28 mouse cellular contexts compared by ENCODE assay signal in genomic region chr6:138077681-138078439, GRCm38 (mm10). TPM values are rescaled to one million over a fixed set of nuclear protein-coding genes. Genes with fewer than 3 reads are reported as not detected.
DNase-seq lines count a peak whose midpoint lies in the region; ATAC-seq and TF ChIP-seq lines count a peak whose summit lies in the region.
"Had no signal": no experiment of that assay in that cellular context is flagged by ENCODE, and none has a peak within 500 bp of the region (broad histone marks: within the 10 kb centered on the region; RNA-seq: fewer than 3 reads in every experiment).

No protein-coding gene starts in this region.

- H3K4me3 ChIP-seq in intestine, embryonic 15.5 days (replicated peaks), result no peak overlapping the region
- H3K4me3 ChIP-seq in small intestine, adult 2 months (ENCODE audit: low read depth, low read length), result no peak overlapping the region
- no peak overlapping the region for H3K4me3 ChIP-seq in left cerebral cortex, adult 2 months
- H3K4me3 ChIP-seq: embryonic facial prominence, embryonic 12.5 days; embryonic facial prominence, embryonic 15.5 days; forebrain, embryonic 12.5 days; forebrain, embryonic 15.5 days; heart, embryonic 12.5 days; heart, embryonic 15.5 days; hindbrain, embryonic 10.5 days; hindbrain, embryonic 13.5 days had no signal

- no peak for TF ChIP-seq POLR2A in small intestine, adult 2 months (IDR thresholded peaks at IDR 0.05; ENCODE audit: low read depth, low read length)

- intact Hi-C loops in left cerebral cortex, adult 2 months (cut with DNase I), result no loop called here

- peak; percentile 77 for ATAC-seq in intestine, embryonic 15.5 days
- ATAC-seq in erythroid progenitor cell, adult 5-6 weeks (replicated peaks; ENCODE audit: low FRiP score, poor library complexity, severe bottlenecking), result no peak
- ATAC-seq: activated CD4-positive, CD25-positive, alpha-beta regulatory T cell, adult 4 months; forebrain, embryonic 15.5 days; hindbrain, embryonic 16.5 days had no signal

- H3K27me3 ChIP-seq in intestine, embryonic 15.5 days (replicated peaks), result no peaks in the 10 kb centered on the region
- no peaks in the 10 kb centered on the region for H3K27me3 ChIP-seq in small intestine, adult 2 months (ENCODE audit: control insufficient read depth, insufficient read depth, low read length)
- H3K27me3 ChIP-seq: embryonic facial prominence, embryonic 12.5 days; embryonic facial prominence, embryonic 15.5 days; forebrain, embryonic 12.5 days; forebrain, embryonic 15.5 days; heart, embryonic 12.5 days; heart, embryonic 15.5 days; hindbrain, embryonic 13.5 days had no signal

- no peaks in the 10 kb centered on the region for H3K9me3 ChIP-seq in intestine, embryonic 15.5 days
- H3K9me3 ChIP-seq: embryonic facial prominence, embryonic 12.5 days; embryonic facial prominence, embryonic 15.5 days; forebrain, embryonic 12.5 days; forebrain, embryonic 15.5 days; heart, embryonic 12.5 days; heart, embryonic 15.5 days; hindbrain, embryonic 10.5 days; hindbrain, embryonic 13.5 days had no signal

- no peak for TF ChIP-seq CTCF in small intestine, adult 2 months (IDR thresholded peaks at IDR 0.05; ENCODE audit: extremely low read depth, insufficient read length, insufficient replicate concordance, low read depth, low read length)
- TF ChIP-seq CTCF in left cerebral cortex, adult 2 months (IDR thresholded peaks at IDR 0.05), result no peak

- peak; percentile 54 for DNase-seq in heart, adult 11 months
- DNase-seq in heart, adult 8-10 months (ENCODE audit: low spot score), result no peak
- DNase-seq in yolk sac, embryonic 10.5 days (ENCODE audit: low spot score), result peak; percentile 14
- DNase-seq in left cerebral cortex, adult 2 months (ENCODE audit: extremely low spot score in 1 of 2, low spot score in 2 of 2), result no peak
- DNase-seq: adrenal gland, adult 8-10 months; adrenal gland, postnatal 25 days; cerebellum, adult 18-20 months; cerebellum, adult 9-10 months; cerebellum, postnatal 14 days; gastrocnemius, postnatal 10 days; gastrocnemius, postnatal 36 days; heart, postnatal 10 days; heart, postnatal 36 days had no signal

- no peaks in the 10 kb centered on the region for H3K4me1 ChIP-seq in intestine, embryonic 15.5 days (replicated peaks)
- H3K4me1 ChIP-seq in small intestine, adult 2 months (ENCODE audit: control insufficient read depth, insufficient read depth, insufficient read length, low read length), result peaks cover 18% of the 10 kb centered on the region; the same call in 1 of the 2 replicates
- H3K4me1 ChIP-seq: embryonic facial prominence, embryonic 15.5 days; heart, embryonic 12.5 days; heart, embryonic 15.5 days; hindbrain, embryonic 10.5 days; hindbrain, embryonic 13.5 days had no signal

- H3K27ac ChIP-seq in intestine, embryonic 15.5 days, result no peak overlapping the region
- peak overlapping the region; percentile 86 for H3K27ac ChIP-seq in small intestine, adult 2 months (ENCODE audit: insufficient read depth, low read depth, low read length)
- no peak overlapping the region for H3K27ac ChIP-seq in left cerebral cortex, adult 2 months
- H3K27ac ChIP-seq: embryonic facial prominence, embryonic 12.5 days; embryonic facial prominence, embryonic 15.5 days; forebrain, embryonic 12.5 days; forebrain, embryonic 15.5 days; heart, embryonic 15.5 days; hindbrain, embryonic 10.5 days; hindbrain, embryonic 13.5 days had no signal

- 68% methylated on average over 5 of the region's 5 CpGs for WGBS in intestine, embryonic 15.5 days
- WGBS in small intestine, adult 2 months, result 44% methylated on average over 5 of the region's 5 CpGs

- H3K36me3 ChIP-seq in intestine, embryonic 15.5 days, result no peaks in the 10 kb centered on the region
- H3K36me3 ChIP-seq in small intestine, adult 2 months (ENCODE audit: control insufficient read depth, insufficient read depth, low read length), result no peaks in the 10 kb centered on the region
- H3K36me3 ChIP-seq: embryonic facial prominence, embryonic 12.5 days; embryonic facial prominence, embryonic 15.5 days; forebrain, embryonic 12.5 days; forebrain, embryonic 15.5 days; heart, embryonic 12.5 days; heart, embryonic 15.5 days; hindbrain, embryonic 10.5 days; hindbrain, embryonic 13.5 days had no signal

- H3K9ac ChIP-seq in intestine, embryonic 15.5 days, result no peak overlapping the region
- H3K9ac ChIP-seq: embryonic facial prominence, embryonic 12.5 days; embryonic facial prominence, embryonic 15.5 days; forebrain, embryonic 12.5 days; forebrain, embryonic 15.5 days; heart, embryonic 12.5 days; heart, embryonic 15.5 days; hindbrain, embryonic 13.5 days had no signal

- H3K4me2 ChIP-seq in intestine, embryonic 15.5 days (replicated peaks), result no peak overlapping the region
- H3K4me2 ChIP-seq: embryonic facial prominence, embryonic 12.5 days; embryonic facial prominence, embryonic 15.5 days; forebrain, embryonic 12.5 days; forebrain, embryonic 15.5 days; heart, embryonic 12.5 days; heart, embryonic 15.5 days; hindbrain, embryonic 13.5 days had no signal

RNA-seq across cellular contexts. Expression of gene Slc15a5, which starts 1.9 kb away (rescaled TPM):
- not detected for total RNA-seq in heart, adult 8-10 months (2022)
- not detected in 2 replicates for polyA plus RNA-seq in intestine, embryonic 15.5 days (2015; fragmentation: Nextera tagmentation; extraction: Ambion mirVana)
- polyA plus RNA-seq in small intestine, adult 2 months (2012; rRNA removed), result 0.06 TPM in 1 of 2 replicates, not detected in the other
- under 1 TPM in 1 of 2 experiments, not detected in 1; 0.18 TPM for total RNA-seq in left cerebral cortex, adult 2 months (2021)
- total RNA-seq in erythroid progenitor cell, adult 5-6 weeks (2015; ENCODE audit: low replicate concordance), result not detected in 2 replicates
- total RNA-seq in erythroid progenitor cell, adult 5-6 weeks (2017; ENCODE audit: low replicate concordance), result not detected in 2 replicates
- total RNA-seq: ES-E14; gastrocnemius, postnatal 10 days; granulocyte monocyte progenitor cell, adult 5-6 weeks; heart, postnatal 10 days; heart, postnatal 36 days had no signal
- polyA plus RNA-seq: activated CD4-positive, CD25-positive, alpha-beta regulatory T cell, adult 4 months; forebrain, embryonic 12.5 days; forebrain, embryonic 15.5 days; heart, embryonic 12.5 days; hindbrain, embryonic 10.5 days; hindbrain, embryonic 16.5 days had no signal

Comparison
In these comparisons a context has a peak if more than half of its experiments do, and no peak if none do; other contexts are left out.
1. DNase-seq: peak in heart, adult 11 months (single experiment) and yolk sac, embryonic 10.5 days (single experiment); none in heart, adult 8-10 months (single experiment) and left cerebral cortex, adult 2 months (0 of 2).